In genomic region chr4:117136034-117136433, GRCm38 (mm10) we compare ENCODE assay signal across 12 mouse cellular contexts. TPM values are rescaled to one million over a fixed set of nuclear protein-coding genes. Genes with fewer than 3 reads are reported as not detected.
DNase-seq lines count a peak whose midpoint lies in the region; ATAC-seq and TF ChIP-seq lines count a peak whose summit lies in the region.
"Had no signal": no experiment of that assay in that cellular context is flagged by ENCODE, and none has a peak within 500 bp of the region (broad histone marks: within the 10 kb centered on the region; RNA-seq: fewer than 3 reads in every experiment).

No protein-coding gene starts in this region.

- H3K4me3 ChIP-seq in intestine, postnatal 0 days (ENCODE audit: low read depth, low read length), result no peak overlapping the region
- H3K4me3 ChIP-seq in lung, adult 2 months (replicated peaks; ENCODE audit: extremely low read depth, low read depth, low read length), result no peak overlapping the region
- no peak overlapping the region for H3K4me3 ChIP-seq in thymus, adult 2 months (ENCODE audit: control insufficient read depth, insufficient read depth, low read length)
- H3K4me3 ChIP-seq: embryonic facial prominence, embryonic 12.5 days; lung, embryonic 15.5 days had no signal

- DNase-seq in 3134 (ENCODE audit: extremely low read depth, insufficient read length, low spot score) (peak; percentile 49), R1 (ENCODE audit: low read depth, low spot score) (peak; percentile 82)
- peak; percentile 58 for DNase-seq in lung, adult 2 months
- no peak for DNase-seq in thymus, postnatal 0 days (ENCODE audit: low spot score)
- DNase-seq in left cerebral cortex, postnatal 25 days (ENCODE audit: low spot score in 2 of 2), result no peak
- no peak for DNase-seq in thymus, adult 2 months
- DNase-seq in right cerebral cortex, adult 18-20 months, result no peak
- DNase-seq: heart, postnatal 10 days; right cerebral cortex, postnatal 14 days had no signal

- intact Hi-C loops in left cerebral cortex, postnatal 25 days (cut with DNase I), result no loop called here

- H3K4me2 ChIP-seq in intestine, postnatal 0 days (replicated peaks; ENCODE audit: low read depth), result peak overlapping the region; percentile 44; the same call in 1 of the 2 replicates
- H3K4me2 ChIP-seq: embryonic facial prominence, embryonic 12.5 days; lung, embryonic 15.5 days had no signal

- H3K4me1 ChIP-seq in intestine, postnatal 0 days (replicated peaks; ENCODE audit: control insufficient read depth, insufficient read depth, low read length), result no peaks in the 10 kb centered on the region
- H3K4me1 ChIP-seq in lung, adult 2 months (ENCODE audit: control insufficient read depth, insufficient read depth, low read length), result peaks cover 5% of the 10 kb centered on the region
- peaks cover 14% of the 10 kb centered on the region for H3K4me1 ChIP-seq in thymus, adult 2 months (replicated peaks; ENCODE audit: control insufficient read depth, insufficient read depth, low read length)

- TF ChIP-seq POLR2A in lung, adult 2 months (IDR thresholded peaks at IDR 0.05; ENCODE audit: borderline replicate concordance, extremely low read depth, low read depth, low read length), result no peak
- no peak for TF ChIP-seq POLR2A in thymus, adult 2 months (IDR thresholded peaks at IDR 0.05; ENCODE audit: control insufficient read depth, extremely low read depth, insufficient read depth, low read length, poor library complexity)

- H3K9ac ChIP-seq in intestine, postnatal 0 days (ENCODE audit: low read depth, low read length), result no peak overlapping the region
- H3K9ac ChIP-seq: embryonic facial prominence, embryonic 12.5 days; lung, embryonic 15.5 days had no signal

- H3K27ac ChIP-seq in intestine, postnatal 0 days (ENCODE audit: low read depth, low read length), result peak overlapping the region; percentile 94
- no peak overlapping the region for H3K27ac ChIP-seq in thymus, adult 2 months (ENCODE audit: control insufficient read depth, insufficient read depth, low read length)
- H3K27ac ChIP-seq: embryonic facial prominence, embryonic 12.5 days; lung, embryonic 15.5 days had no signal

- no peak for TF ChIP-seq CTCF in intestine, postnatal 0 days (IDR thresholded peaks at IDR 0.05; ENCODE audit: low read depth)
- TF ChIP-seq CTCF in lung, adult 2 months (IDR thresholded peaks at IDR 0.05; ENCODE audit: insufficient read depth, low read length), result no peak
- no peak for TF ChIP-seq CTCF in thymus, adult 2 months (IDR thresholded peaks at IDR 0.05; ENCODE audit: borderline replicate concordance, control insufficient read depth, extremely low read depth, insufficient read depth, low read length, poor library complexity)

- ATAC-seq in intestine, postnatal 0 days, result peak; percentile 90

- H3K9me3 ChIP-seq in intestine, postnatal 0 days (ENCODE audit: control insufficient read depth), result no peaks in the 10 kb centered on the region
- H3K9me3 ChIP-seq: embryonic facial prominence, embryonic 12.5 days; lung, embryonic 15.5 days had no signal

- H3K27me3 ChIP-seq in intestine, postnatal 0 days (replicated peaks; ENCODE audit: control insufficient read depth, insufficient read depth, low read length), result no peaks in the 10 kb centered on the region
- H3K27me3 ChIP-seq in thymus, adult 2 months (ENCODE audit: control insufficient read depth, insufficient read depth, low read length), result no peaks in the 10 kb centered on the region; the same call in 1 of the 2 replicates

- H3K36me3 ChIP-seq in intestine, postnatal 0 days (ENCODE audit: control insufficient read depth, insufficient read depth), result 0 out of 2 replicates have a peak, but pooled peaks cover 6% of the 10 kb centered on the region
- no peaks in the 10 kb centered on the region for H3K36me3 ChIP-seq in thymus, adult 2 months (ENCODE audit: control insufficient read depth, insufficient read depth, low read length)
- H3K36me3 ChIP-seq: embryonic facial prominence, embryonic 12.5 days; lung, embryonic 15.5 days had no signal

- 8% methylated on average over 8 of the region's 8 CpGs for WGBS in intestine, postnatal 0 days
- 29% methylated on average over 8 of the region's 8 CpGs for WGBS in lung, adult 2 months
- 66% methylated on average over 8 of the region's 8 CpGs for WGBS in thymus, adult 2 months

RNA-seq across cellular contexts. Expression of gene Plk3, which starts 2.3 kb away (rescaled TPM):
- 5.3 and 7.0 TPM in 2 replicates for polyA plus RNA-seq in intestine, postnatal 0 days (2015; fragmentation: Nextera tagmentation; extraction: Ambion mirVana)
- 19.4 and 20.4 TPM in 2 replicates for polyA plus RNA-seq in lung, adult 2 months (2012; rRNA removed)
- polyA plus RNA-seq in thymus, postnatal 0 days (2015; fragmentation: Nextera tagmentation; extraction: Ambion mirVana), result 3.4 and 4.1 TPM in 2 replicates
- 10 to 100 TPM; 11.4 to 16.3 TPM for total RNA-seq in left cerebral cortex, postnatal 25 days (2021)
- 18.0 and 21.4 TPM in 2 replicates for polyA plus RNA-seq in thymus, adult 2 months (2012; rRNA removed)

RNA-seq across cellular contexts. Expression of gene Tctex1d4, which starts 9.4 kb away (rescaled TPM):
- 0.22 TPM in 2 replicates for polyA plus RNA-seq in intestine, postnatal 0 days (2015; fragmentation: Nextera tagmentation; extraction: Ambion mirVana)
- 58.9 and 61.4 TPM in 2 replicates for polyA plus RNA-seq in lung, adult 2 months (2012; rRNA removed)
- polyA plus RNA-seq in thymus, postnatal 0 days (2015; fragmentation: Nextera tagmentation; extraction: Ambion mirVana), result 1.0 and 1.8 TPM in 2 replicates
- not detected for total RNA-seq in left cerebral cortex, postnatal 25 days (2021)
- 1.1 and 2.0 TPM in 2 replicates for polyA plus RNA-seq in thymus, adult 2 months (2012; rRNA removed)
- polyA plus RNA-seq: embryonic facial prominence, embryonic 12.5 days had no signal

RNA-seq across cellular contexts. Expression of gene Btbd19, which starts 10.5 kb away (rescaled TPM):
- polyA plus RNA-seq in intestine, postnatal 0 days (2015; fragmentation: Nextera tagmentation; extraction: Ambion mirVana), result 2.9 and 3.5 TPM in 2 replicates
- polyA plus RNA-seq in lung, adult 2 months (2012; rRNA removed), result 12.1 and 13.7 TPM in 2 replicates
- polyA plus RNA-seq in thymus, postnatal 0 days (2015; fragmentation: Nextera tagmentation; extraction: Ambion mirVana), result 15.7 and 19.2 TPM in 2 replicates
- total RNA-seq in left cerebral cortex, postnatal 25 days (2021), result 10 to 100 TPM; 13.0 to 14.0 TPM
- polyA plus RNA-seq in thymus, adult 2 months (2012; rRNA removed), result 18.6 and 20.3 TPM in 2 replicates

RNA-seq across cellular contexts. Expression of gene Rps8, which starts 20.0 kb away (rescaled TPM):
- polyA plus RNA-seq in intestine, postnatal 0 days (2015; fragmentation: Nextera tagmentation; extraction: Ambion mirVana), result 563 and 564 TPM in 2 replicates
- 456 and 494 TPM in 2 replicates for polyA plus RNA-seq in lung, adult 2 months (2012; rRNA removed)
- 1,163 and 1,165 TPM in 2 replicates for polyA plus RNA-seq in thymus, postnatal 0 days (2015; fragmentation: Nextera tagmentation; extraction: Ambion mirVana)
- total RNA-seq in left cerebral cortex, postnatal 25 days (2021), result 100 to 1,000 TPM; 452 to 469 TPM
- 698 and 732 TPM in 2 replicates for polyA plus RNA-seq in thymus, adult 2 months (2012; rRNA removed)

RNA-seq across cellular contexts. Expression of gene Ptch2, which starts 40.2 kb away (rescaled TPM):
- polyA plus RNA-seq in intestine, postnatal 0 days (2015; fragmentation: Nextera tagmentation; extraction: Ambion mirVana), result 1.3 and 1.4 TPM in 2 replicates
- 8.3 and 8.8 TPM in 2 replicates for polyA plus RNA-seq in lung, adult 2 months (2012; rRNA removed)
- 0.39 and 0.44 TPM in 2 replicates for polyA plus RNA-seq in thymus, postnatal 0 days (2015; fragmentation: Nextera tagmentation; extraction: Ambion mirVana)
- total RNA-seq in left cerebral cortex, postnatal 25 days (2021), result 1 to 10 TPM; 1.4 to 2.0 TPM
- 0.89 and 0.92 TPM in 2 replicates for polyA plus RNA-seq in thymus, adult 2 months (2012; rRNA removed)

Comparison
In these comparisons a context has a peak if more than half of its experiments do, and no peak if none do; other contexts are left out.
1. DNase-seq: peak in 3134 (single experiment), R1 (single experiment) and lung, adult 2 months (single experiment); none in thymus, postnatal 0 days (single experiment), left cerebral cortex, postnatal 25 days (0 of 2), thymus, adult 2 months (single experiment) and right cerebral cortex, adult 18-20 months (single experiment).
2. RNA of gene Tctex1d4, which starts 9.4 kb away (polyA plus RNA-seq): 58.9 to 61.4 TPM in lung, adult 2 months; 1.0 to 1.8 TPM in thymus, postnatal 0 days, 1.1 to 2.0 TPM in thymus, adult 2 months and 0.22 TPM in intestine, postnatal 0 days; every median in the first group is over 10 times any median in the second.